Mouse (Mus musculus): ENCODE measurements at regions not wholly inside any gene's neighbourhood (a gene's known extent, or its start where the extent isn't known, plus 50 kb on each side); places are given as distances from the start of the nearest gene placed in this dataset.

DNA sequence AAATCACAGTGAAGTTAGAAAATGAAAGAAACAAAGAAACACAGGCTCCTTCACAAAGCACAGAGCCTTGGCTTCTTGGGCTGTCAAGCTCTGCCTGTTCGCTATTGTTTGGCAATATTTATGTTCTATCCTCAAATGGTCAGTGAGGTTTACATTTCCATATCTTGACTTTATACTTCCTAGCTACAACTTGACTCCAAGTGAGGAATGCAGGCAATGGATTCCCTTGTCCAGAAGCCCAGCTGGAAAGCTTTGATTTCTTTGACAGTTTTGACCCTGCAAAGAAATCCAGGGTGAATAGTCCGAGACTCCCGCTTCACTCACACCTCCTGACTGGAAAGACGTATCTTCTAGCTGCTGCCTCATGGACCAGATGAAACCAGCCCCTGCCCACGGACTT, 537.3 kb upstream of the Pbx1 start:
- Histone ChIP-seq H3K27ac (ENCODE audit: insufficient read depth, low read length) (no peak overlapping the region), H3K4me1 (ENCODE audit: control insufficient read depth, insufficient read depth, low read length) (no peaks in the 10 kb centered on the region), H3K4me3 (ENCODE audit: insufficient read depth, low read length) (no peak overlapping the region)
- TF ChIP-seq POLR2A (IDR thresholded peaks at IDR 0.05; ENCODE audit: extremely low read depth, insufficient read depth, low read length) (no peak), CTCF (IDR thresholded peaks at IDR 0.05; ENCODE audit: extremely low read depth, insufficient read depth, low read length) (no peak)

GRCm38 (mm10) chr1:168967334-168967733, 535.3 kb upstream of the Pbx1 start:
- H3K4me1 ChIP-seq (ENCODE audit: control insufficient read depth, insufficient read depth, low read length): no peaks in the 10 kb centered on the region
- TF ChIP-seq POLR2A (IDR thresholded peaks at IDR 0.05; ENCODE audit: extremely low read depth, insufficient read depth, low read length) (no peak), CTCF (IDR thresholded peaks at IDR 0.05; ENCODE audit: extremely low read depth, insufficient read depth, low read length) (no peak)
- H3K4me3 ChIP-seq (ENCODE audit: insufficient read depth, low read length): no peak overlapping the region
- H3K27ac ChIP-seq (ENCODE audit: insufficient read depth, low read length): no peak overlapping the region

DNA sequence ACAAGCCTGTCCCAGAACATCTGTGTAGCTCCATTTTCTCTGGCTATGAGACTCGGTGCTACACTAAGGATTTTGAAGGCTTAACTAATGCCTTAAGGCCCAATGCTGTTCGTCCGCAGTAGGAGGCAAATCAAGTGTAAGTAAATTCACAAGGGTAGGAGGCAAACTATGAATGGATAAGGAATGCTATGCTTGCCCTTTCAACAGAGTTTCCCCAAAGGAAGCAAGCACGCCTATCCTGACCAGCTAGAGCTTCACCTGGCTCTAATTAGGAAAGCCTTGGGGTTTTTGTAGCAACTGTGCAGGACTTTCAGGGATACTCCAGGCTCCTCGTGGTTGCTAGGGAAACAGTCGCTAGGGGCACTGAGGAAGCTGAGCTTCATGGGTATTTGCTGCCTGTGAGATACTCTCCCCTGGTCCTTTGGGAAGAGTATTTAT, 532.4 kb upstream of the Pbx1 start:
- Histone ChIP-seq H3K4me1 (ENCODE audit: control insufficient read depth, insufficient read depth, low read length) (no peaks in the 10 kb centered on the region), H3K27ac (ENCODE audit: insufficient read depth, low read length) (no peak overlapping the region), H3K4me3 (ENCODE audit: insufficient read depth, low read length) (no peak overlapping the region)
- TF ChIP-seq POLR2A (IDR thresholded peaks at IDR 0.05; ENCODE audit: extremely low read depth, insufficient read depth, low read length) (no peak), CTCF (IDR thresholded peaks at IDR 0.05; ENCODE audit: extremely low read depth, insufficient read depth, low read length) (no peak)

DNA sequence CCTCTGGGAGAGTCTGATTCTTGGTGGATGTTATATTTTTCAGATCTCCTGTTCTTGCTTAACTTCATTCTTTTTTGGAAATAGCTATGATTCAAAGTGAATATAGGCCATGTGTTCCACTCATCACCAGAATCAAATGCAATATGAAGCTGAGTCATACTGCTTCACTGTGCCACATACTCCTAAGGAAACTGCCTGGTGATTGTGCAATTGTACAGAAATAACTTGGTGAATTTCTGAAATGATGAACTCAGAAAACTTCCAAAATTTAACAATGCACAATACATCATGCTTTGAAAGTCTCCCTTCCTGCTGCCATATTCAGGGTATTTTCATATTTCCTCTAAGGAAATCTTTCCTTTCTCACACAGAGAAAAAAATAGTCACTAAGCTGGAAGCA, 518.9 kb upstream of the Pbx1 start:
- TF ChIP-seq POLR2A (IDR thresholded peaks at IDR 0.05; ENCODE audit: extremely low read depth, insufficient read depth, low read length): no peak
- Histone ChIP-seq H3K27ac (ENCODE audit: insufficient read depth, low read length) (no peak overlapping the region), H3K4me1 (ENCODE audit: control insufficient read depth, insufficient read depth, low read length) (no peaks in the 10 kb centered on the region; the same call in 1 of the 2 replicates), H3K4me3 (ENCODE audit: insufficient read depth, low read length) (no peak overlapping the region)

- H3K4me1 ChIP-seq (ENCODE audit: control insufficient read depth, insufficient read depth, low read length): no peaks in the 10 kb centered on the region
- H3K27ac ChIP-seq (ENCODE audit: insufficient read depth, low read length): no peak overlapping the region
- H3K4me3 ChIP-seq (ENCODE audit: insufficient read depth, low read length): no peak overlapping the region
- TF ChIP-seq POLR2A (IDR thresholded peaks at IDR 0.05; ENCODE audit: extremely low read depth, insufficient read depth, low read length) (no peak), CTCF (IDR thresholded peaks at IDR 0.05; ENCODE audit: extremely low read depth, insufficient read depth, low read length) (no peak)
Measured at GRCm38 (mm10) chr1:168924100-168924815, 492.2 kb upstream of the Pbx1 start.

- no peak overlapping the region for H3K27ac ChIP-seq (ENCODE audit: insufficient read depth, low read length)
Measured at GRCm38 (mm10) chr1:168918331-168919076, 486.4 kb upstream of the Pbx1 start.

GRCm38 (mm10) chr1:168908684-168909175, 476.7 kb upstream of the Pbx1 start:
- no peak overlapping the region for H3K27ac ChIP-seq (ENCODE audit: insufficient read depth, low read length)
- no peaks in the 10 kb centered on the region for H3K4me1 ChIP-seq (ENCODE audit: control insufficient read depth, insufficient read depth, low read length)
- no peak for TF ChIP-seq POLR2A (IDR thresholded peaks at IDR 0.05; ENCODE audit: extremely low read depth, insufficient read depth, low read length)
- no peak for TF ChIP-seq CTCF (IDR thresholded peaks at IDR 0.05; ENCODE audit: extremely low read depth, insufficient read depth, low read length)
- H3K4me3 ChIP-seq (ENCODE audit: insufficient read depth, low read length): no peak overlapping the region

More at GRCm38 (mm10) chr1:168918331-168919076, 486.4 kb upstream of the Pbx1 start:
- Histone ChIP-seq H3K4me1 (ENCODE audit: control insufficient read depth, insufficient read depth, low read length) (no peaks in the 10 kb centered on the region), H3K4me3 (ENCODE audit: insufficient read depth, low read length) (no peak overlapping the region)
- no peak for TF ChIP-seq CTCF (IDR thresholded peaks at IDR 0.05; ENCODE audit: extremely low read depth, insufficient read depth, low read length)
- TF ChIP-seq POLR2A (IDR thresholded peaks at IDR 0.05; ENCODE audit: extremely low read depth, insufficient read depth, low read length): no peak

DNA sequence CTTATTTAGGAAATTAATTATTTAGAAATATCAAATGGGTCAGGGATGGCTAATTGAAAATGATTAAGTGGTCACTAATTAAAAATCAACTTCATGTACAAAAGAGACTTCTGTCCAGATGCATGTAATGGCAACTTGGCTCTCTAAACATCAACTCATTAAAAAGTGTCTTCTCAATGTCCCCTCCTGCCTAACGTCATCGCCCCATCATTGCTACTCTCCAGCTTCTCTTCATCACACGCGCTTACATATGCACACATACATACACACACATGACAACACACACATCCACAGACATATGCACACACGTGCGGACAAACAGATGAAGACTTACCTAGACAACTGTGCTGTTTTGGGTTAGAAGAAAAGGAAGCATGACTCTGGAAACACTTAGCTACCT, 476.1 kb upstream of the Pbx1 start:
- no peak overlapping the region for H3K4me3 ChIP-seq (ENCODE audit: insufficient read depth, low read length)
- no peak overlapping the region for H3K27ac ChIP-seq (ENCODE audit: insufficient read depth, low read length)
- H3K4me1 ChIP-seq (ENCODE audit: control insufficient read depth, insufficient read depth, low read length): no peaks in the 10 kb centered on the region
- no peak for TF ChIP-seq CTCF (IDR thresholded peaks at IDR 0.05; ENCODE audit: extremely low read depth, insufficient read depth, low read length)
- TF ChIP-seq POLR2A (IDR thresholded peaks at IDR 0.05; ENCODE audit: extremely low read depth, insufficient read depth, low read length): no peak

- TF ChIP-seq POLR2A (IDR thresholded peaks at IDR 0.05; ENCODE audit: extremely low read depth, insufficient read depth, low read length) (no peak), CTCF (IDR thresholded peaks at IDR 0.05; ENCODE audit: extremely low read depth, insufficient read depth, low read length) (no peak)
- H3K4me1 ChIP-seq (ENCODE audit: control insufficient read depth, insufficient read depth, low read length): no peaks in the 10 kb centered on the region
- no peak overlapping the region for H3K4me3 ChIP-seq (ENCODE audit: insufficient read depth, low read length)
- no peak overlapping the region for H3K27ac ChIP-seq (ENCODE audit: insufficient read depth, low read length)
Measured at GRCm38 (mm10) chr1:168898483-168898882, 466.4 kb upstream of the Pbx1 start.

DNA sequence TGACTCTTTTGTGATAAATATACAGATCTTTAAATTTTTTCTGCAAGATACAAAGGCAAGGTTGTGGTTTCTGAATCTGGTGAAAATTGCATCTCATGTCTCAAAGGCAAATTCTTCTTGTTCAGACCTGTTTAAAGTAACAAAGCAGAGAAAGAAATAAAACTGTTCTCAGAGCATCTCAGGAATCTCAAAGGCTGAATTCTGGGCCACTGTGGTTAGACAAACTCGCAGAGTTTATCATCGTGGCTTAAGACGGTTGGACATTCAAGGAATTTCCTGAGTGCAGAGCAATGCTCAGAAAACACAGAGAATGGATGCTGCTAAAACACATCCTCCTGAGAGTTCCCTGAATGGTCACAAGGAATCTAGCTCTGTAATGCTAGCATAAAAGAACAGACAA, 429.5 kb upstream of the Pbx1 start:
- H3K27ac ChIP-seq (ENCODE audit: insufficient read depth, low read length): no peak overlapping the region
- TF ChIP-seq POLR2A (IDR thresholded peaks at IDR 0.05; ENCODE audit: extremely low read depth, insufficient read depth, low read length): no peak
- no peak for TF ChIP-seq CTCF (IDR thresholded peaks at IDR 0.05; ENCODE audit: extremely low read depth, insufficient read depth, low read length)

More for the DNA sequence above, 429.5 kb upstream of the Pbx1 start:
- Histone ChIP-seq H3K4me3 (ENCODE audit: insufficient read depth, low read length) (no peak overlapping the region), H3K4me1 (ENCODE audit: control insufficient read depth, insufficient read depth, low read length) (no peaks in the 10 kb centered on the region)
